Mouse (Mus musculus): ENCODE measurements at regions not wholly inside any gene's neighbourhood (a gene's known extent, or its start where the extent isn't known, plus 50 kb on each side); places are given as distances from the start of the nearest gene placed in this dataset.

DNA sequence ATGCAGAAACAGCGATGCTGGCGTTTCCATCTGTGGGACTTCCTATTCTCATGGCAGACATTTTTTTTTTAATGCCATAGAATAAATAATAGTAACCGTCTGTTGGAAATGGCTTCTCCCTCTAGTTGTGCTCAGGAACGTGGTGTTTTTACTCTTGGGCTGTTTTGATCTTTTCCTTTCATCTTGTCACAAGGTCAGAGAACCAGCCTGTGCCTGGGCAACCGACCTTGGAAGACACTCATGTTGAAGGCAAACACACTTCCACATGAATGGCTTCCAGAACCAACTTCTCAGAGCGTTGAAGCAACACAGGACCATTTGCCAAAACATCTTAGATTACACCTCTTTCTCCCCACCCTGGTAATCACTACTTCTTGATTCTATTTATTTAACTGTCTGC lies 137.9 kb upstream of the Mast4 start:
- no peak overlapping the region for H3K4me2 ChIP-seq (replicated peaks; ENCODE audit: low read depth)
- H3K27me3 ChIP-seq (replicated peaks; ENCODE audit: control insufficient read depth, insufficient read depth, low read length) = no peaks in the 10 kb centered on the region
- H3K27ac ChIP-seq (ENCODE audit: low read depth, low read length) = no peak overlapping the region
- WGBS = 65% methylated on average over 6 of the region's 6 CpGs
- ATAC-seq = no peak
- no peak for TF ChIP-seq CTCF (IDR thresholded peaks at IDR 0.05; ENCODE audit: low read depth)
- H3K36me3 ChIP-seq (ENCODE audit: control insufficient read depth, insufficient read depth) = no peaks in the 10 kb centered on the region
- no peak overlapping the region for H3K9ac ChIP-seq (ENCODE audit: low read depth, low read length)
- no peaks in the 10 kb centered on the region for H3K9me3 ChIP-seq (ENCODE audit: control insufficient read depth)
- no peaks in the 10 kb centered on the region for H3K4me1 ChIP-seq (replicated peaks; ENCODE audit: control insufficient read depth, insufficient read depth, low read length)
- H3K4me3 ChIP-seq (ENCODE audit: low read depth, low read length) = no peak overlapping the region

DNA sequence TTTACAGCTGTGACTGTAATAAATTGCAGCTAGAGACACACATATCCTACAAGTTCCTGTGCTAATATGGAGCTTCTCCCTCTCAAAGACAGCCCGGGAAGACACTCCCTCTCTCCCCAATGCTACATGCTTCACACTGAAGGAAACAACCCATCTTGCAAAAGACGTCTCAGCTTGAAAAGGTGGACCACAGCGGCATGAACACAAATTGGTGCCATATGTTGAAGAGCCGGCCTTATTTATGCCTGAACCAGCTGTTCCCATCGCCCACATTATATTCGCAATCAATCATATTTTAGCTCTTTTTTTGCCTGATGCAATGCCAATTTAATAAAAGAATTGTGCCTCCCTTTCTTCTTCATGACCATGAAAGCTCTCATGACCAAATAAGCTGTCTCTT lies 135.8 kb upstream of the Mast4 start:
- Histone ChIP-seq H3K27ac (ENCODE audit: low read depth, low read length) (no peak overlapping the region), H3K4me3 (ENCODE audit: low read depth, low read length) (no peak overlapping the region), H3K27me3 (replicated peaks; ENCODE audit: control insufficient read depth, insufficient read depth, low read length) (no peaks in the 10 kb centered on the region), H3K9me3 (ENCODE audit: control insufficient read depth) (no peaks in the 10 kb centered on the region), H3K4me1 (replicated peaks; ENCODE audit: control insufficient read depth, insufficient read depth, low read length) (no peaks in the 10 kb centered on the region), H3K9ac (ENCODE audit: low read depth, low read length) (no peak overlapping the region), H3K4me2 (replicated peaks; ENCODE audit: low read depth) (no peak overlapping the region), H3K36me3 (ENCODE audit: control insufficient read depth, insufficient read depth) (no peaks in the 10 kb centered on the region)
- TF ChIP-seq CTCF (IDR thresholded peaks at IDR 0.05; ENCODE audit: low read depth) = no peak
- ATAC-seq = no peak
- 72% methylated on average over 6 of the region's 6 CpGs for WGBS

DNA sequence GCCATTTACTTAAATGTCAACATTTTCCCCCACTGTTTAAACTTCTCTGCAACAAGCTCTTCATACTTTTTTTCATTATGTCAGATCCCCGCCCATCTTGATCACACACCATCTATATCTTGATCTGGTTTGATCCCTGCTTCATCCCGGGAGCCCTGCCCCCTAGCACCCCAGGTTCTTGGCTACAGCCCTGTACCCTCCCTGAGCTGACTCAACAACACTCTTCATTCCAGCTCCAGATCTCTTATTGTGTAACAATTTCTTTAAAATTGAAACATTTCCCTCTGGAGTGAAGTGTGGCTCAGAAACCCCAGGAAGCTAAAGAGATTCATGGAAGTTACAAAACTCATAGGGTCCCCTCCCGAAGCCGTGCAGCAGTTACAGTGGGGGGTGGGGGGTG lies 126.2 kb upstream of the Mast4 start:
- no peak for ATAC-seq
- H3K9me3 ChIP-seq (ENCODE audit: control insufficient read depth) = no peaks in the 10 kb centered on the region
- no peak overlapping the region for H3K4me3 ChIP-seq (ENCODE audit: low read depth, low read length)
- no peaks in the 10 kb centered on the region for H3K36me3 ChIP-seq (ENCODE audit: control insufficient read depth, insufficient read depth)
- H3K4me2 ChIP-seq (replicated peaks; ENCODE audit: low read depth) = no peak overlapping the region
- no peak overlapping the region for H3K27ac ChIP-seq (ENCODE audit: low read depth, low read length)
- no peaks in the 10 kb centered on the region for H3K4me1 ChIP-seq (replicated peaks; ENCODE audit: control insufficient read depth, insufficient read depth, low read length)
- TF ChIP-seq CTCF (IDR thresholded peaks at IDR 0.05; ENCODE audit: low read depth) = no peak
- WGBS = 86% methylated on average over 4 of the region's 4 CpGs
- H3K27me3 ChIP-seq (replicated peaks; ENCODE audit: control insufficient read depth, insufficient read depth, low read length) = no peaks in the 10 kb centered on the region
- H3K9ac ChIP-seq (ENCODE audit: low read depth, low read length) = no peak overlapping the region

DNA sequence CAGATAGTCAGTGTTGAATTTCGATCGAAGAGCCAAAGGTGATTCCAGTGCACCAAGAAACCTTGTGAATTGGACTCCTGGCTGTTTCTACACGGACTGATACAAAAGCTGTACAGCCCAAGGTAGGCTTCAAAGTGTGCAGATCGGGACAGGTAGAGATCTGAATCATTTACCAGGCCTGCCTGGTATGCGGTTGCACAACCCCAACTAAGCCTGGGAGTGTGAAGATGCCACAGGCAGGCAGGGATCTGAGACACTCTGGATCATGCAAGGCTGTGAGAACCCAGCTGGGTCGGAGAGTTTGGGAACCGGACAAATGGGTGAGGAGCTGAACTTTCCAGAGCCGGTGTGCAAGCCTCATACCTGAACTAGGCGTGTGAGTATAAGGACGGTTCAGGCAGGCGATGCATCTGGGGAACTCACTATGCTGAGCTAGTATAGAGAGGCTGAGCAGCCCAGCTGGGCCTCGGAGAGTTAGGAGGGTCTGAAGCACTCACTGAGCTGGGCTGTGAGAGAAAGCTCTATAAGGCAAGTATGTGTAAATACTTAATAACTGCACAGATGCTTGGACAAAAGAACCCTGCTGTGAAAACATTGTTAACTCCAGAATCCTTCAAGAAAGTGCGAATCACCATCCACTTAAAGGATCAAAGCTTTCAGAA lies 125.3 kb upstream of the Mast4 start:
- Histone ChIP-seq H3K4me2 (replicated peaks; ENCODE audit: low read depth) (no peak overlapping the region), H3K4me3 (ENCODE audit: low read depth, low read length) (no peak overlapping the region), H3K4me1 (replicated peaks; ENCODE audit: control insufficient read depth, insufficient read depth, low read length) (no peaks in the 10 kb centered on the region), H3K27ac (ENCODE audit: low read depth, low read length) (no peak overlapping the region), H3K36me3 (ENCODE audit: control insufficient read depth, insufficient read depth) (no peaks in the 10 kb centered on the region), H3K27me3 (replicated peaks; ENCODE audit: control insufficient read depth, insufficient read depth, low read length) (no peaks in the 10 kb centered on the region), H3K9me3 (ENCODE audit: control insufficient read depth) (no peaks in the 10 kb centered on the region), H3K9ac (ENCODE audit: low read depth, low read length) (no peak overlapping the region)
- TF ChIP-seq CTCF (IDR thresholded peaks at IDR 0.05; ENCODE audit: low read depth) = no peak
- 87% methylated on average over 13 of the region's 13 CpGs for WGBS
- ATAC-seq = no peak

DNA sequence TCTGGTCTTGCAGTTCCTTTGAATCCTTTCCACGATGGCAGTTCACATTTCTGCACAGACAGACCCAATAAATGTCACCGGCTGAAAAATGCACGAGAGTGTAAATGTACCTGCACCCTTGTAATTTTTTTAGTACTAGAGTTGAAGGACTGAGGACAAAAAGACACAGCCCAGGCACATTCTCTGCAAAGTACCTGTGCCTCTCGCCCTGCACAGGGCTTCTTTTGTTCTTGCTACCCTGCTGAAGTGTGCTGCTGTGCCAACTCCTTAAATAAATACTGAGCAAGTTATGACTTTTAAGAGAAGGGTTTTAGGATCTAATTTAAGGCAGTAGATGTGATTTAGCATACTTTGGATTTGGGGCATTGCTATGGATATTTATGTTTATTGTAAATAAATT lies 118.5 kb upstream of the Mast4 start:
- Histone ChIP-seq H3K27me3 (replicated peaks; ENCODE audit: control insufficient read depth, insufficient read depth, low read length) (no peaks in the 10 kb centered on the region), H3K9ac (ENCODE audit: low read depth, low read length) (no peak overlapping the region), H3K27ac (ENCODE audit: low read depth, low read length) (no peak overlapping the region), H3K4me1 (replicated peaks; ENCODE audit: control insufficient read depth, insufficient read depth, low read length) (no peaks in the 10 kb centered on the region), H3K4me2 (replicated peaks; ENCODE audit: low read depth) (no peak overlapping the region), H3K4me3 (ENCODE audit: low read depth, low read length) (no peak overlapping the region), H3K36me3 (ENCODE audit: control insufficient read depth, insufficient read depth) (no peaks in the 10 kb centered on the region), H3K9me3 (ENCODE audit: control insufficient read depth) (no peaks in the 10 kb centered on the region)
- TF ChIP-seq CTCF (IDR thresholded peaks at IDR 0.05; ENCODE audit: low read depth) = no peak
- no peak for ATAC-seq
- 68% methylated on average over 4 of the region's 4 CpGs for WGBS

DNA sequence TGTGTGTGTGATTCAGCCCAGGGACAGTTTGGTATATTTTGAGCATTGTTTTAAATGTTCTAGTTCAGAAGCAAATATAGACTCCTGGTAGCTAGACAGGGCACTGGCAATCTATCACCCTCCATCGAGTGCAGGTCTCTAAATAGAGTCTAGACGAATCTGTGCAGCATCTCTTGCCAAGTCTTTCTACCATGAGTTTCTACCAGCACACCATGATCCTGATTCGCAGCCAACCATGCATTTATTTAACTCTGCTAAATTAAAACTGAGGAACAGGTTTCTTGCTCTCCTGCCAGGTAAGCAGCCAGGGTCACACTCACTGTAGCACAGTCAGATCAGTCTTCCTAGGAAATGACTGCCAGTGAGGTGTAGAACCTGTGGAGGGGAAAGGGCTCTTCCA lies 96.3 kb upstream of the Mast4 start:
- no peak for ATAC-seq
- 74% methylated on average over 3 of the region's 3 CpGs for WGBS
- no peaks in the 10 kb centered on the region for H3K9me3 ChIP-seq (ENCODE audit: control insufficient read depth)
- H3K36me3 ChIP-seq (ENCODE audit: control insufficient read depth, insufficient read depth) = no peaks in the 10 kb centered on the region
- TF ChIP-seq CTCF (IDR thresholded peaks at IDR 0.05; ENCODE audit: low read depth) = no peak
- no peak overlapping the region for H3K9ac ChIP-seq (ENCODE audit: low read depth, low read length)
- no peaks in the 10 kb centered on the region for H3K4me1 ChIP-seq (replicated peaks; ENCODE audit: control insufficient read depth, insufficient read depth, low read length)
- no peak overlapping the region for H3K27ac ChIP-seq (ENCODE audit: low read depth, low read length)
- no peak overlapping the region for H3K4me2 ChIP-seq (replicated peaks; ENCODE audit: low read depth)
- H3K27me3 ChIP-seq (replicated peaks; ENCODE audit: control insufficient read depth, insufficient read depth, low read length) = no peaks in the 10 kb centered on the region
- H3K4me3 ChIP-seq (ENCODE audit: low read depth, low read length) = no peak overlapping the region

DNA sequence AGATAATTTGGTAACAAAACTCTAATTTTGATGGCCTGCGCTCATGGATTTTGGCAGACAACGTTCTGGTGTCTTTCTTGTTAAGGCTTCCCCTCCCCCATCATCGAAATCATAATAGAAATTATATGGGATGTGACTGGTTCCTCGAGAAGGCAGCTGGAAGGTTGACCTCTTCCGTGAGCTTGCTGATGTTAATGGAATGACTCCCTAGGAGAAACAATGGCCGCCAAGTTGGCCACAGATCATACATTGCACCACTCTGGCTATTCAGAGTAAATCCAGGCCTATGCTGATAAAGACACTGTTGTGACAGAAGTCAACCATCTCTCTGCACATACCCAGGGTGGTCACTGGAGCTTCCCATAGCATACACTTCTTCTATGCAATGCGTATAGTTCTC lies 89.7 kb upstream of the Mast4 start:
- 87% methylated on average over 7 of the region's 7 CpGs for WGBS
- no peak for ATAC-seq
- no peak for TF ChIP-seq CTCF (IDR thresholded peaks at IDR 0.05; ENCODE audit: low read depth)

More for the DNA sequence above, 89.7 kb upstream of the Mast4 start:
- Histone ChIP-seq H3K9me3 (ENCODE audit: control insufficient read depth) (no peaks in the 10 kb centered on the region), H3K36me3 (ENCODE audit: control insufficient read depth, insufficient read depth) (no peaks in the 10 kb centered on the region), H3K4me3 (ENCODE audit: low read depth, low read length) (no peak overlapping the region), H3K4me1 (replicated peaks; ENCODE audit: control insufficient read depth, insufficient read depth, low read length) (no peaks in the 10 kb centered on the region), H3K9ac (ENCODE audit: low read depth, low read length) (no peak overlapping the region), H3K4me2 (replicated peaks; ENCODE audit: low read depth) (no peak overlapping the region), H3K27ac (ENCODE audit: low read depth, low read length) (no peak overlapping the region), H3K27me3 (replicated peaks; ENCODE audit: control insufficient read depth, insufficient read depth, low read length) (no peaks in the 10 kb centered on the region)

Measured in intestine, postnatal 0 days (tissue).